Mouse (Mus musculus) megakaryocyte, embryonic 14.5 days (primary cell): ENCODE results near the gene Kansl1l. TPM values are rescaled to one million over a fixed set of nuclear protein-coding genes. Genes with fewer than 3 reads are reported as not detected.
A peak's percentile ranks its signal among the peaks of the same experiment; 100 is the strongest.

Experiments used
- H3K27me3 ChIP-seq: replicated peaks from 2 replicates; pipeline ENCODE3; 2012; ENCODE audit warnings: inconsistent platforms
- H3K36me3 ChIP-seq: replicated peaks from 2 replicates; pipeline ENCODE3; 2012; ENCODE audit warnings: low read length, inconsistent platforms, mixed read lengths
- H3K4me1 ChIP-seq: 2 replicates; pipeline ENCODE4 v1.6.1; 2012; ENCODE audit warnings: inconsistent platforms
- H3K4me3 ChIP-seq: replicated peaks from 2 replicates; pipeline ENCODE3; 2012; ENCODE audit warnings: moderate library complexity, mild to moderate bottlenecking, inconsistent platforms
- H3K9me3 ChIP-seq: 2 replicates; pipeline ENCODE4 v1.6.1; 2012; ENCODE audit warnings: inconsistent platforms
- FLI1 ChIP-seq: IDR thresholded peaks from 2 replicates; pipeline ENCODE4 v1.6.1; 2012; ENCODE audit warnings: low read length, inconsistent platforms, mixed read lengths
- GATA1 ChIP-seq: IDR thresholded peaks from 3 replicates; pipeline ENCODE4 v1.6.1; 2012; ENCODE audit warnings: mixed read lengths, low read length, inconsistent platforms, borderline replicate concordance
- polyA plus RNA-seq: library from polyadenylated mRNA; stranded (reverse); fragments of >175 nt; gene quantifications from 2 replicates; pipeline ENCODE4 v1.2.3, GENCODE M21; 2012; ENCODE audit warnings: low replicate concordance; ENCODE audit not compliant: insufficient read depth

The Kansl1l gene
- polyA plus RNA-seq, 1 experiment = 0.27 TPM

DNA sequence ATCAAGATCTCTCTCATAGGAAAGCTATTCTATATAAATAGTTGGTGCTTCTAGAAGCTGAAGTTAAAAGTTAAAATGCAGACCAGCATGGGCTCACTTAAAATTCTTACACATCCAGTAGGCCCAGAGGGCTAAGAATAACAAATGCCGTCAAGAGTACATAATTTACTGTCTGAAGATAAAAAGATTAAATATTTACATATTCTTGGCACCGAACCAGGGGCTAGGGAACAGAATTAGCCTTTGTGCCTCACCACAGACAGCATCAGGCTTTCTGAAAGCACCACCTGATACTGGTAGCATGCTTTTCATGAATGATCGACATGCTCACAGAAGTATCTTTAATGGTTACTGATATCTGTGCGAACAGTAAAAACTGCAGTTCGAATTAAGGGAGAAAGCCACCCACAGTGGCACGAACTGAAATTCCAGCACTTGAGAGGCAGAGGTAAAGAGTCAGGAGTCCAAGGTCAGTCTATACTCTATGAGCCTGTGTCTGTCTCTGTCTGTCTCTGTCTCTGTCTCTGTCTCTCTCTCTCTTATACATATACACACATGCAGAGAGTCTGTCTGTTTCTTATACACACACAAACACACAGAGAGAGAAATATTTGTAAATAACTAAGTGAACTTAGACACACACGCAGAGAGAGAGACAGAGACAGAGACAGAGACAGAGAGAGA, 22.5 kb upstream of the Kansl1l start:
- Histone ChIP-seq H3K9me3 (no peaks in the 10 kb centered on the region), H3K4me1 (peaks cover under 1% of the 10 kb centered on the region), H3K27me3 (no peaks in the 10 kb centered on the region), H3K4me3 (no peak overlapping the region), H3K36me3 (peaks cover 43% of the 10 kb centered on the region)
- TF ChIP-seq GATA1 (no peak), FLI1 (no peak)

DNA sequence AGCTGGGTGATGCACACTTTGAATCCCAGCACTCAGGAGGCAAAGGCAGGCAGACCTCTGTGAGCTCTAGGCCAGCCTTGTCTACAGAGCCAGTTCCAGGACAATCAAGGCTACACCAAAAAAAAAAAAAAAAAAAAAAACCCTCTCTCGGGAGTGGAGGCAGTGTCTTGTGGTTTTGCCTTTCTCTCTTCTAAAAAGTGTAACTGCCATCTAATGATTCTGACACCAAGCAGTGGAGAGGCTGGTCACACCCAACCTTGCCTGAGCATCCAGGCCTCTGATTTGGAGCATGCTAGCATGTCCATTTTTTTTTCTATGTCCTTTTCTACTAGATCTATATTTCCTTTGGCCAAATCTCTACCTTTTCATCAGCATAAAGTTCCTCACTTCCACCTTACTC, 21.8 kb upstream of the Kansl1l start:
- no peaks in the 10 kb centered on the region for H3K27me3 ChIP-seq
- H3K36me3 ChIP-seq = peaks cover 46% of the 10 kb centered on the region
- H3K9me3 ChIP-seq = no peaks in the 10 kb centered on the region
- no peaks in the 10 kb centered on the region; the same call in 1 of the 2 replicates for H3K4me1 ChIP-seq
- no peak overlapping the region for H3K4me3 ChIP-seq
- no peak for TF ChIP-seq GATA1
- TF ChIP-seq FLI1 = no peak

DNA sequence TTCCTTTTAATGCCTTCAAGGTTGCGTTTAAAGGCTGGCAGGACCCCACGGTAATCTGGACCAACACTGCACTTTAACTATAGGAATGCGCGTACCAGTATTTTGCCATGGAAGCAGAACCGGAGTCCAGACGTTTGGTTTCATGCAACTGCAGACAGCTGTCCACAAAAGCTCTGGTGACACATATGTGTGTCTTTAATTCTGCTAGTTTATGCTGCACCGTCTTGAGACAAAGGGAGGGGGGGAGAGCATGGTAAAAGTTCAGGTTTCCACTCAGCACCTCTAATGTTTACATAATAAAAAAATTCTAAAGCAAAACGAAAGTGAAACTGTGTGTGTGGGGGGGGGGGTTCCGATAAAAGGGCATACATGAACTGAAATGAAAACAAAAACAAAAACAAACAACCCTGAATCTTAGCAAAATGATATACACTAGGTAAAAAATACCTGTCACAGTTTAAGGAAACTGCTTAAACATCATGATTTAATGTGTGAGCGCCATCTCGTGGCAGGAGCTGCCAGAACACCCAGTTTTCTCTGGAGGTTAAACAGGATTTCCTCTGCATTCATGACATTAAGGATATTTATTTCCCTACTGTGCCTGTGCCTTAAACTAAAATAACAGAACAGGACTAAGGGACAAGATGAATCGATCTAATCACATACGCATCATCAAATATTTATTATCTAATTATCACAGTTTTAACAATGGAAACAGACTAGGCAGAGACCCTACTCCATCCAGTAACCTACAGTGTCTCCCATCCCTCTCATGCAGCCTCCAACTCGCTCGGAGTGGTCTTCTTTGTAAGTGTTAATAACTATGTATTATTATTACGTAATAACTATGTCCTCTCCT, 21.1 kb upstream of the Kansl1l start:
- H3K4me3 ChIP-seq = peak overlapping the region; percentile 90

DNA sequence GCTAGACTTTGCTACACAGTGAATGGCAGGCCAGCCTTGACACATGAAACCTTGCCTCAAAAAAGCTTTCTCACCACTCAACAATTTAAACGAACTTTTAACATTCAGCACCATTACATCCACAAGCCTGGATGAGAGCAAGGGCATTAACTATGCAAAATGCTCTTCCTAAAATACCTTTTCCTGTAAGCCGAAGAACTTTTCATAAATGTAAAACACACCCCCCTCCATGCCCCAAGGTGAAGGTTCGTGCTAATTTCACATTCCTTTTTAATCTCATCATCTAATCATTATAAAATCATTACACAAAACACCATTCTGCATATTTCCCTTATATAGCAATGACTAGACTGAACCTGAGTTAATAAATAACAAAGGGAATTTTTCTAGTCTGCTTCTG, 19.8 kb upstream of the Kansl1l start:
- Histone ChIP-seq H3K27me3 (no peaks in the 10 kb centered on the region), H3K36me3 (peaks cover 38% of the 10 kb centered on the region), H3K4me1 (no peaks in the 10 kb centered on the region; the same call in 1 of the 2 replicates), H3K9me3 (no peaks in the 10 kb centered on the region), H3K4me3 (no peak overlapping the region)
- TF ChIP-seq FLI1 (no peak), GATA1 (no peak)

More for the DNA sequence above, 21.1 kb upstream of the Kansl1l start:
- no peaks in the 10 kb centered on the region for H3K27me3 ChIP-seq
- peaks cover 46% of the 10 kb centered on the region for H3K36me3 ChIP-seq
- no peak for TF ChIP-seq FLI1
- TF ChIP-seq GATA1 = no peak
- no peaks in the 10 kb centered on the region for H3K9me3 ChIP-seq
- no peaks in the 10 kb centered on the region; the same call in 1 of the 2 replicates for H3K4me1 ChIP-seq

DNA sequence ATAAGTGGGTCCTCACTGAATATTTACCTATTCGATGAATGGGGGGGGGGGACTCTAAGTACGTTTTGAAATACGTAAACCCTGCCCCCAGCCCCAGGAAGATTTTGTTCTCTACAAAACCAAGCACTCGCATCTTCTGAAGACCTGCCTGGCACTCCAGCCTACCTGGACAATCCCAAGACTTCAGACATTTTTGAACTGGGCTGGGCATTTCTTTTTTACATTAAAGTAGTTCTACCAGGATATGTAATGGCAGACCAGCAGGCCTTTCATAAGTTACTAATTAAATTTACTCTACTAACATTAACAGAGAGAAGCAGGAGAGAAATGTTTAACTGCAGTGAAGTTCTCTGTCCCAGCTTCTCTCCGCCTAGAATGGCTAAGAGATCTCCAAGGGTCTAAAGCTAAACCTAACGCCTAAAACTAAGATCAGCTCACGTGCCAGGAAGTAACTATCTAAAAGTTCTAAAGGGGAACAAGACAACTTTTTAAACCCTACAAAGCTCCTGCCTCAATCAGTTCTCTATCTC, 15.3 kb upstream of the Kansl1l start:
- Histone ChIP-seq H3K4me1 (no peaks in the 10 kb centered on the region), H3K4me3 (no peak overlapping the region), H3K27me3 (no peaks in the 10 kb centered on the region), H3K9me3 (no peaks in the 10 kb centered on the region), H3K36me3 (peaks cover 41% of the 10 kb centered on the region)
- no peak for TF ChIP-seq GATA1
- TF ChIP-seq FLI1 = no peak

DNA sequence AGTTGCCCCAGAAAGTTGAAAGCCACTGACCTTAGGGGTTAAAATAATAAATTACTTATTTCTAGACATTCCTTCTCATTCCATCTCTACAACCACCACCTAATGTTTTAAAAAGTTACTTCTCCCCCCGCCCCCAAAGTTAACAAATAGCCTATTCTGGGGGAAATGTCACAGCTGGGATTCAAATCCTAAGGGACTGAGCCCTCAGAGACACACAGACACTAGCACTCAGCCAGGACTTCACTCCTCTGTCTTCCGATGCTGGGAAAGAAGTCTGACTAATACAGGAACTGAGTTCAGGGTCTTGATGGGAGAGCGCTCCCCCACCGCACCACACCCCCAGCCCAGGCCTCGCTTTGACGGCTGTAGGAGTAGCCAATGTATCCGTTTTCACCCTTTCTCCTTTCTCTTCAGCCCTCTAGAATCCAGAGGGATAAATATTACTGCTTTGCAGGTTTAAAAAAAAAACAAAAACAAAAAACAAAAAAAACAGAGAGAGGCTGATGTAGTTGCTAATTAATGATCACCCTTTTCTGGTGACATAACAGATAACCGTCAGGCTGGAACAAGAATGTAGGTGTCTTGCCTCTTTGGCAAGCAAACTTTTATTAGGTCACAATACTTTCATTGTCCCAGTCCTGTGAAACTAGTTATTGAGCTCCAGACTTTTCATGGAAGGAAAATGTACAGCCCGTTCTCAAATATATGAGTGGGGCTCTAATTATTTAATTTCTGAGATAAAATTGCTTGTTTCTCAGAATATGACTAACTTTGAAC, 14.7 kb upstream of the Kansl1l start:
- H3K4me1 ChIP-seq = peaks cover 4% of the 10 kb centered on the region; the same call in 1 of the 2 replicates
- TF ChIP-seq FLI1 = no peak
- TF ChIP-seq GATA1 = no peak
- peaks cover 39% of the 10 kb centered on the region for H3K36me3 ChIP-seq
- H3K4me3 ChIP-seq = no peak overlapping the region
- no peaks in the 10 kb centered on the region for H3K27me3 ChIP-seq
- H3K9me3 ChIP-seq = no peaks in the 10 kb centered on the region

DNA sequence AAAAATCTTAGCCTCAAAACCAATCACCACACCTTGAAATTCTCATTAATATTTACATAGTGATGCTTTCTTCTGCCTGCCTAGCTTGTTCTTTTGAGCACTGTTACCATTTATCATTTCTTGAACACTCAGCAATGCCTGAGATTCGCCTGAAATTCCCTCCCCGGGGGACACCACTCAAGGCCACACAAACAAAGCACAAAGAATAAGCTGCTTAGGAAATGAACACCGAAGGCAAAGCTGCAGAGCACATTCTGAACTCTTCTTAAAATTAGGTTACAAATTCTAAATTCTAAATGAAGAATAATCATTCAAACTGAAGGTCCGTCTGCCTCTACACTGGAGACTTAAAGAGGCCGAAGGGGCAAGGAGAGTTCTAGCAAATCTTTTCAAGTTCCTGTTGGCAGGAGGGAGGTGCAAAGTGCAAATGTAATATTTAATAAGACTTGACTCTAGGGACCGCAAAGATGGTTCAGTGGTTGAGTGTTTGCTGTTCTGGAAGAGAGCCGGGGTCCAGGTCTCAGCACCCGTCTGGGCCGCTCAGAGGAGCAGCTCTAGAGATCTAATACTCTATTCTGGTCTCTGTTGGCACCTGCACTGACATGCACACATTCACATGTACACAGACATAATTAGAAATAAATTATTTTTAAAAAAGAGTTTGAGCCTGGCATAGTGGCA, 12.2 kb upstream of the Kansl1l start:
- TF ChIP-seq FLI1 (no peak), GATA1 (no peak)
- peaks cover 6% of the 10 kb centered on the region; the same call in 1 of the 2 replicates for H3K4me1 ChIP-seq
- peaks cover 28% of the 10 kb centered on the region for H3K36me3 ChIP-seq
- H3K4me3 ChIP-seq = no peak overlapping the region
- no peaks in the 10 kb centered on the region for H3K27me3 ChIP-seq
- H3K9me3 ChIP-seq = no peaks in the 10 kb centered on the region

DNA sequence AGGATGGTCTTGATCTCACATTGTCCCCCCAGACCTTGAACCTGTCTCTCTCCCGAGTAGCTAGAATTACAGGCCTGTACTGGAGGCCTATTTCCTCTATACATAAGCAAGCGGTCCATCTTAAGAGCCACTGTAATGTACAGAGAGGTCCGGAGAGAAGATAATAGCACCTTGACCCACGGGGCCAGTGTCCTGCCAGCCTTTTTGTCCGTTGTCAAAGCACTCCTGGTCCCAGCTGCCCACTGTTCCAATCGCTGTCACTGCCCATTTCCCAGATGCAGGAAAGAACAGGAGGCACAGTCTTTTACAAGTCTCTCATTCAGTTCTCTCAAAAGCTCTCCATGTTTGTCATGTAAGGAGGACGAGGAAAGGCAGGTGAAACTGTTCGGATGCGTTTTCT, 4.6 kb upstream of the Kansl1l start:
- Histone ChIP-seq H3K27me3 (no peaks in the 10 kb centered on the region), H3K4me3 (no peak overlapping the region), H3K4me1 (peaks cover 8% of the 10 kb centered on the region; the same call in 1 of the 2 replicates), H3K9me3 (no peaks in the 10 kb centered on the region), H3K36me3 (peaks cover 8% of the 10 kb centered on the region)
- TF ChIP-seq GATA1 (no peak), FLI1 (no peak)

DNA sequence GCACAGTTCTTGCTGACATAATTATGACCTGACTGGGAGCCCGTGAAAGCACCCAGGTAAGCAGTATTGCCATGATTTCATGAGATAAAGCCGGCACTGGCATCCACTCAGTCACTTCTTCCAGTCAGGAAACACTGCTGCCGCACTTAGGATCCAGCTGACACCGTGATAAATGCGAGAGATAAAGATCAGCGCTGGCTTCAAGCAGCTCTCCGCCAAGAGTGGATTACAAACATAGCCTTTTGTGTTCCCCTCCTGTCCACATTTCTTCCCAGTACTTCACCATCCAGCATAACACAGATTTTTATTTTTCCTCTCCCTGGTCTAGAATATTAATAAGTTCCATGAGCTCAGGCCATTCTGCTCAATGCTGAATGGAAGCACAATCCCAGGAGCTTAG, 2.9 kb upstream of the Kansl1l start:
- Histone ChIP-seq H3K4me1 (peaks cover 9% of the 10 kb centered on the region; the same call in 1 of the 2 replicates), H3K27me3 (no peaks in the 10 kb centered on the region), H3K4me3 (no peak overlapping the region), H3K9me3 (no peaks in the 10 kb centered on the region), H3K36me3 (peaks cover 5% of the 10 kb centered on the region)
- TF ChIP-seq FLI1 (no peak), GATA1 (no peak)
